27 mouse cellular contexts compared by ENCODE assay signal in genomic region chr8:114103401-114103800, GRCm38 (mm10). TPM values are rescaled to one million over a fixed set of nuclear protein-coding genes. Genes with fewer than 3 reads are reported as not detected.
DNase-seq lines count a peak whose midpoint lies in the region; ATAC-seq and TF ChIP-seq lines count a peak whose summit lies in the region.
"Had no signal": no experiment of that assay in that cellular context is flagged by ENCODE, and none has a peak within 500 bp of the region (broad histone marks: within the 10 kb centered on the region; RNA-seq: fewer than 3 reads in every experiment).

No protein-coding gene starts in this region.

- H3K27ac ChIP-seq in liver, adult 2 months (replicated peaks; ENCODE audit: insufficient read depth, low read depth, low read length) = 0 out of 2 replicates have a peak overlapping the region, but pooled peaks have one; percentile 27
- no peak overlapping the region for H3K27ac ChIP-seq in liver, embryonic 12.5 days
- no peak overlapping the region for H3K27ac ChIP-seq in forebrain, embryonic 13.5 days
- H3K27ac ChIP-seq: embryonic facial prominence, embryonic 10.5 days; embryonic facial prominence, embryonic 13.5 days; forebrain, embryonic 12.5 days; gastrocnemius, adult 2 months; hindbrain, embryonic 12.5 days; hindbrain, embryonic 15.5 days had no signal

- no peak overlapping the region for H3K4me2 ChIP-seq in liver, embryonic 12.5 days
- H3K4me2 ChIP-seq in forebrain, embryonic 13.5 days = no peak overlapping the region
- H3K4me2 ChIP-seq: embryonic facial prominence, embryonic 13.5 days; forebrain, embryonic 12.5 days; heart, embryonic 11.5 days; hindbrain, embryonic 12.5 days; hindbrain, embryonic 15.5 days had no signal

- H3K4me3 ChIP-seq in liver, adult 2 months (ENCODE audit: insufficient read depth, low read depth, low read length) = no peak overlapping the region
- no peak overlapping the region for H3K4me3 ChIP-seq in liver, embryonic 12.5 days
- H3K4me3 ChIP-seq in forebrain, embryonic 13.5 days = no peak overlapping the region
- H3K4me3 ChIP-seq: embryonic facial prominence, embryonic 10.5 days; embryonic facial prominence, embryonic 13.5 days; erythroblast, embryonic 14.5 days; forebrain, embryonic 12.5 days; gastrocnemius, adult 2 months; hindbrain, embryonic 12.5 days; hindbrain, embryonic 15.5 days had no signal

- H3K4me1 ChIP-seq in liver, adult 2 months (ENCODE audit: control insufficient read depth, insufficient read depth, low read length) = peaks cover 25% of the 10 kb centered on the region
- no peaks in the 10 kb centered on the region for H3K4me1 ChIP-seq in liver, embryonic 12.5 days
- H3K4me1 ChIP-seq in forebrain, embryonic 13.5 days = no peaks in the 10 kb centered on the region
- H3K4me1 ChIP-seq: embryonic facial prominence, embryonic 10.5 days; embryonic facial prominence, embryonic 13.5 days; hindbrain, embryonic 12.5 days; hindbrain, embryonic 15.5 days had no signal

- H3K9me3 ChIP-seq in liver, embryonic 12.5 days (replicated peaks) = no peaks in the 10 kb centered on the region
- no peaks in the 10 kb centered on the region for H3K9me3 ChIP-seq in forebrain, embryonic 13.5 days (replicated peaks)
- H3K9me3 ChIP-seq: embryonic facial prominence, embryonic 10.5 days; embryonic facial prominence, embryonic 13.5 days; forebrain, embryonic 12.5 days; hindbrain, embryonic 12.5 days; hindbrain, embryonic 15.5 days had no signal

- 95% methylated on average over 7 of the region's 7 CpGs for WGBS in liver, adult 2 months
- 66% methylated on average over 7 of the region's 7 CpGs for WGBS in liver, embryonic 12.5 days (ENCODE audit: insufficient replicate concordance)
- 89% methylated on average over 7 of the region's 7 CpGs for WGBS in forebrain, embryonic 13.5 days

- H3K79me2 ChIP-seq in liver, adult 2 months (ENCODE audit: control insufficient read depth, insufficient read depth, low read length) = no peaks in the 10 kb centered on the region

- H3K27me3 ChIP-seq in liver, adult 2 months (ENCODE audit: control insufficient read depth, insufficient read depth, low read length) = no peaks in the 10 kb centered on the region
- no peaks in the 10 kb centered on the region for H3K27me3 ChIP-seq in liver, embryonic 12.5 days (replicated peaks)
- H3K27me3 ChIP-seq in forebrain, embryonic 13.5 days = no peaks in the 10 kb centered on the region
- H3K27me3 ChIP-seq: embryonic facial prominence, embryonic 13.5 days; forebrain, embryonic 12.5 days; hindbrain, embryonic 12.5 days; hindbrain, embryonic 15.5 days had no signal

- DNase-seq in frontal cortex, adult 2 months (ENCODE audit: extremely low spot score in 1 of 2, low spot score in 1 of 2) = peak; percentile 2 to 44
- no peak for DNase-seq in frontal cortex, postnatal 25 days (ENCODE audit: low spot score in 2 of 2)
- DNase-seq in liver, adult 2 months (ENCODE audit: extremely low read depth, low read depth, low spot score) = no peak
- DNase-seq in brain, adult 2 months (ENCODE audit: low read depth, low spot score) = peak; percentile 50
- peak; percentile 6 for DNase-seq in right cerebral cortex, postnatal 25 days
- DNase-seq: adrenal gland, postnatal 10 days; adrenal gland, postnatal 36 days; B cell, adult 2 months; cerebellum, adult 11 months; cerebellum, adult 2 months; cerebellum, adult 9-11 months; cerebellum, postnatal 25 days; embryo, embryonic 11 days; gastrocnemius, adult 2 months; gastrocnemius, postnatal 14 days; heart, adult 11 months had no signal

- no peak overlapping the region for H3K9ac ChIP-seq in liver, adult 2 months (ENCODE audit: low read depth, low read length)
- no peak overlapping the region for H3K9ac ChIP-seq in liver, embryonic 12.5 days
- no peak overlapping the region for H3K9ac ChIP-seq in forebrain, embryonic 13.5 days
- H3K9ac ChIP-seq: embryonic facial prominence, embryonic 13.5 days; forebrain, embryonic 12.5 days; hindbrain, embryonic 12.5 days; hindbrain, embryonic 15.5 days had no signal

- TF ChIP-seq POLR2A in liver, adult 2 months (IDR thresholded peaks at IDR 0.05; ENCODE audit: extremely low read depth, insufficient read depth, low read length) = no peak

- no peak for TF ChIP-seq CTCF in liver, adult 2 months (IDR thresholded peaks at IDR 0.05; ENCODE audit: low read depth, low read length)

- no peaks in the 10 kb centered on the region for H3K36me3 ChIP-seq in liver, adult 2 months (ENCODE audit: control insufficient read depth, insufficient read depth, low read length)
- H3K36me3 ChIP-seq in liver, embryonic 12.5 days = no peaks in the 10 kb centered on the region
- H3K36me3 ChIP-seq in forebrain, embryonic 13.5 days (ENCODE audit: poor library complexity, severe bottlenecking) = no peaks in the 10 kb centered on the region
- H3K36me3 ChIP-seq: embryonic facial prominence, embryonic 10.5 days; embryonic facial prominence, embryonic 13.5 days; forebrain, embryonic 12.5 days; G1E; hindbrain, embryonic 12.5 days; hindbrain, embryonic 15.5 days had no signal

- ATAC-seq in liver, embryonic 12.5 days = no peak
- no peak for ATAC-seq in forebrain, embryonic 13.5 days
- ATAC-seq: Patski had no signal

RNA-seq across cellular contexts. Expression of gene Nudt7, which starts 30.0 kb away (rescaled TPM):
- polyA plus RNA-seq in frontal cortex, adult 2 months (2012; rRNA removed) = 8.3 and 9.7 TPM in 2 replicates
- total RNA-seq in liver, adult 2 months (2014; rRNA removed) = 221 and 394 TPM in 2 replicates
- polyA plus RNA-seq in liver, adult 2 months (2012; rRNA removed) = 233 and 293 TPM in 2 replicates
- 12.3 and 14.6 TPM in 2 replicates for polyA plus RNA-seq in liver, embryonic 12.5 days (2016; fragmentation: Nextera tagmentation; extraction: Ambion mirVana)
- polyA plus RNA-seq in forebrain, embryonic 13.5 days (2015; fragmentation: Nextera tagmentation; extraction: Ambion mirVana) = 4.9 and 7.6 TPM in 2 replicates
- polyA plus RNA-seq: G1E had no signal

Comparison
In these comparisons a context has a peak if more than half of its experiments do, and no peak if none do; other contexts are left out.
1. DNase-seq: peak in frontal cortex, adult 2 months (2 of 2), brain, adult 2 months (single experiment) and right cerebral cortex, postnatal 25 days (single experiment); none in frontal cortex, postnatal 25 days (0 of 2) and liver, adult 2 months (single experiment).
2. RNA of gene Nudt7, which starts 30.0 kb away (polyA plus RNA-seq): 233 to 293 TPM in liver, adult 2 months; 12.3 to 14.6 TPM in liver, embryonic 12.5 days, 8.3 to 9.7 TPM in frontal cortex, adult 2 months and 4.9 to 7.6 TPM in forebrain, embryonic 13.5 days; every median in the first group is over 10 times any median in the second.